Mouse (Mus musculus) limb, embryonic 14.5 days (tissue): Measurements from ENCODE around the gene Tmem51. TPM values are rescaled to one million over a fixed set of nuclear protein-coding genes. Genes with fewer than 3 reads are reported as not detected.
A peak's percentile ranks its signal among the peaks of the same experiment; 100 is the strongest.

Source experiments
- ATAC-seq: fragments of 200-750 bp; cut with Nextera tagmentation; 2 replicates; pipeline ENCODE4 v1.8.0; 2017; ENCODE audit warnings: low read depth, moderate number of reproducible peaks, moderate TSS enrichment; ENCODE audit not compliant: low FRiP score
- DNase-seq: peaks from one replicate; pipeline ENCODE4 v3.0.0-alpha.2; 2015; ENCODE audit warnings: low spot score
- H3K27ac ChIP-seq: fragments of 300-500 bp; sonication (generic); replicated peaks from 2 replicates; pipeline ENCODE4 v1.5.1; 2014; ENCODE audit warnings: low read depth, mild to moderate bottlenecking, low read length, moderate library complexity, mixed read lengths
- H3K27me3 ChIP-seq: fragments of 300-500 bp; sonication (generic); 2 replicates; pipeline ENCODE4 v1.6.1; 2014; ENCODE audit warnings: low read length, mixed read lengths; ENCODE audit not compliant: control insufficient read depth, insufficient read depth
- H3K36me3 ChIP-seq: fragments of 300-500 bp; sonication (generic); 2 replicates; pipeline ENCODE4 v1.6.1; 2014; ENCODE audit warnings: mild to moderate bottlenecking, low read length, moderate library complexity, mixed read lengths; ENCODE audit not compliant: control insufficient read depth, insufficient read depth
- H3K4me1 ChIP-seq: fragments of 300-500 bp; sonication (generic); 2 replicates; pipeline ENCODE4 v1.6.1; 2014; ENCODE audit warnings: antibody characterized with exemption, low read length, mixed read lengths; ENCODE audit not compliant: control insufficient read depth, insufficient read depth
- H3K4me2 ChIP-seq: fragments of 300-500 bp; sonication (generic); replicated peaks from 2 replicates; pipeline ENCODE4 v1.6.1; 2014; ENCODE audit warnings: low read depth, mild to moderate bottlenecking, low read length, moderate library complexity; ENCODE audit not compliant: severe bottlenecking
- H3K4me3 ChIP-seq: fragments of 300-500 bp; sonication (generic); replicated peaks from 2 replicates; pipeline ENCODE4 v1.5.1; 2014; ENCODE audit warnings: low read length
- H3K9ac ChIP-seq: fragments of 300-500 bp; sonication (generic); 2 replicates; pipeline ENCODE4 v1.6.1; 2014; ENCODE audit warnings: mild to moderate bottlenecking, low read depth, low read length, moderate library complexity; ENCODE audit not compliant: severe bottlenecking
- H3K9me3 ChIP-seq: fragments of 300-500 bp; sonication (generic); 2 replicates; pipeline ENCODE4 v1.6.1; 2016; ENCODE audit warnings: low read length; ENCODE audit not compliant: control insufficient read depth
- POLR2A ChIP-seq: fragments of 200-500 bp; IDR thresholded peaks from 2 replicates; pipeline ENCODE4 v1.8.0; 2012; ENCODE audit warnings: inconsistent platforms, mild to moderate bottlenecking, moderate library complexity, borderline replicate concordance; ENCODE audit not compliant: insufficient read depth, insufficient read length; ENCODE audit errors: extremely low read depth
- WGBS: fragments of 180-500 bp; shearing (Covaris S2); extraction: QIAGEN DNeasy Blood & Tissue Kit; methylation state at CpG from one replicate; pipeline ENCODE4 v1.1.7; 2014; 5-methylcytosine and 5-hydroxymethylcytosine counted together
- polyA plus RNA-seq, 2 experiments: library from polyadenylated mRNA; depleted of rRNA in 1 of 2; stranded (reverse) in 1 of 2; unstranded in 1 of 2; fragments of >200 nt; fragmentation: Nextera tagmentation in 1 of 2; extraction: Ambion mirVana in 1 of 2; gene quantifications; 2 replicates each; pipeline versions ENCODE4 v1.2.1 to v1.2.3; 2012 to 2014

Gene Tmem51
- polyA plus RNA-seq, 2 experiments: 12.0 to 19.2 TPM

DNA sequence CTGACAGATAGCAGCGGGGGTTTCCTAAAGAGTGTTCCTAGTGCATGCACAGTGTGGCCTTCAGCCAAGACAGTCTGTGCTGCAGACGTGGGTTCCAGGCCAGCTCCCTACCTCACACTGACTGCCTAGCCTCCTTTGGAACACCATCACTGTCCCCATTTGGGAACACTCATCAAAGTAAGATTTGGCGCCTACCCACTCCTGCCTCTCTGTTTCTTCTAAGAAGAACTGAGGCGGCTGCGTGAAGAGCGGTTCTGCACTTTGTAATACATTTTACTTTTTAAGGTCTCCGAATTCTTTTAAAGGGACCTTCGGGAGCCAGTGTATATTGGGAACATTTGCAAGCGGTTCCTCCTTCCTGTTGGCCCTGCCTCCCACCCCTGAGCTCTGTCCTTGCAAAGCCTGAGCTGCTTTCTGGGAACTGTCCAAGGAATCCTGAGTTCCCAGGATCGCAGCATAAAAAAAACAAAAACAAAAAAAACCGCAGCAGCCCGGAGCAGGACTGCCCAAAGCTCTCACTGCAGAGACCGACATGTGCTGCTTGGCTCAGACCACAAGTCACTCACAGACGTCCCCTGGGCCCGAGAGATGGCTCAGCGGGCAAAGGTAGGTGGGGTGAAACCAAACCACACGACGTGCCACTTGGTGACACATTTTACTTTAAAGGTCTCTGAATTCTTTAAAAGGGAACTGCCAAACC is 6.4 kb downstream of the Tmem51 start:
- DNase-seq (peak; percentile 71), ATAC-seq (peak; percentile 42)
- no peak overlapping the region; the same call in 1 of the 2 replicates for H3K9ac ChIP-seq
- no peaks in the 10 kb centered on the region for H3K36me3 ChIP-seq
- no peaks in the 10 kb centered on the region for H3K27me3 ChIP-seq
- H3K9me3 ChIP-seq: no peaks in the 10 kb centered on the region
- no peak for TF ChIP-seq POLR2A
- 22% methylated on average over 18 of the region's 18 CpGs for WGBS
- H3K27ac ChIP-seq: no peak overlapping the region; the same call in 1 of the 2 replicates
- H3K4me2 ChIP-seq: peak overlapping the region; percentile 26
- H3K4me3 ChIP-seq: no peak overlapping the region; the same call in 1 of the 2 replicates
- H3K4me1 ChIP-seq: peaks cover 34% of the 10 kb centered on the region

DNA sequence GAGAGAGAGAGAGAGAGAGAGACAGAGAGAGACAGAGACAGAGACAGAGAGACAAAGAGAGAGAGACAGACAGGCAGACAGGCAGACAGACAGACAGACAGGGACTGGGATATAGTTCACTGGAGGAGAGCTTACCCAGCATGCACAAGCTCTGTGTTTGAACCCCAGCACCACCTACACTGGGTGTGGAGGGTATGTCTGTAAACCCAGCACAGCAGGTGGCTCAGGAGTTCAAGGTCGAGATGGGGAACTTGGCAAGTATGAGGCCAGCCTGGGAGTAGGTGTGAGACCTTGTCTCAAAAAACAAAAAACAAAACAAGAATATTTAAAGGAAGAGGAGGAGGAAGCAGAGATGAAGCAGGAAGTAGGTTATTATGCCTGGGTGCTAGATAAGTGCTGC is 7.2 kb downstream of the Tmem51 start:
- Histone ChIP-seq H3K4me3 (no peak overlapping the region), H3K36me3 (no peaks in the 10 kb centered on the region), H3K4me2 (no peak overlapping the region), H3K27me3 (no peaks in the 10 kb centered on the region), H3K4me1 (peaks cover 42% of the 10 kb centered on the region), H3K9me3 (no peaks in the 10 kb centered on the region), H3K9ac (no peak overlapping the region), H3K27ac (no peak overlapping the region)
- ATAC-seq (no peak), DNase-seq (no peak)
- 28% methylated on average over 1 of the region's 1 CpGs for WGBS
- TF ChIP-seq POLR2A: no peak

DNA sequence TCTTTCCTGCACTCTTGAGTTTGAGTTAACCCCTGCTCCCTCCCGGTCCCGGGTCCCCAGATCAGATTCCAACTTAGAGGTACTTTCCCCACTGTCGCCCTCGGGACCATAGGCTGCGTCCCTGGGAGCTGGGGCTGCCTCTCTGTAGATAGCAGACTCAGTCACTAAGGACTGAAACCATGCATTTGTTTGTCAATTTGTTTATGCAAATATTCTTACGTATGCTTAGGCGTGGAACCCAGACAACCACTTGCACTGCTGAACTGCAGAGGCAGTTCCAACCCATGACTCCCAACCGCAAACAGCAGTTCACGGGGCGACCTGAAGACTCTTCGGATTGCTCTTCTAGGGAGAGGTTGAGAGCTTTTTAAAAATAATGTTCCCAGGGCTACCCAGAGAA is 8.2 kb downstream of the Tmem51 start:
- H3K36me3 ChIP-seq: no peaks in the 10 kb centered on the region
- no peak overlapping the region for H3K9ac ChIP-seq
- H3K9me3 ChIP-seq: no peaks in the 10 kb centered on the region
- H3K4me3 ChIP-seq: no peak overlapping the region
- H3K27ac ChIP-seq: no peak overlapping the region
- H3K27me3 ChIP-seq: no peaks in the 10 kb centered on the region
- H3K4me1 ChIP-seq: peaks cover 42% of the 10 kb centered on the region
- DNase-seq (no peak), ATAC-seq (no peak)
- WGBS: 85% methylated on average over 11 of the region's 11 CpGs
- no peak for TF ChIP-seq POLR2A
- no peak overlapping the region for H3K4me2 ChIP-seq

DNA sequence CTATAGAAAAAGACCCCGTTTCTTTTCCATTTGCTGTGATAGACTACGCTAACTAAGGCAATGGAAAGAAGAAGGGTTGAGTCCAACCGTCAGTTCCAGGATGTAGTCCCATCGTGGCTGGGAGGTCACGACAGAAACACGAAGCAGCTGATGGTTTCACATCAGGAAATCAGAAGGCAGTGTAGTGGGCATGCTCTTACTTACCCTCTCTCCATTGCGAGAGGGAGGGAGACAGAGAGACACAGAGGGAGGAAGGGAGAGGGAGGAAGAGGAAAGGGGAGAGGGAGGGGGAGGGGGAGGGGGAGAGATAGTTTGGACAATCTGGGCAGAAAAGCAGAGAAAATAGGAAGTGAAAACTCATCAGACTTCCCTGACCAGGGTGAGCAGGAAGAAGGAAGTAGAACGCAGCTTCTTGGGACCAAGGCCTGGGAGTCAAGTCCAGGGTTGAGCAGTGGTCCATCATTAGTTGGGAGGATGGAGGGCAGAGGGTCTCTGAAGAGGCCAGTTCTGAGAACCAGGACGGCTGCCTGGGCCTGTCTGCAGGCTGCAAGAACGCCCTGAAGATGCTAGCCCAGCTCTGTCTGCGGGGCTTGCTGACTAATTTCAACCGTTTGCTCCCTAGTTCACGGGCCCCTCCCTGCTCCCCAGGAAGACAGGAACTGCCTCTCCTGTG is 9.9 kb downstream of the Tmem51 start:
- H3K4me1 ChIP-seq: peaks cover 33% of the 10 kb centered on the region
- ATAC-seq: no peak
- TF ChIP-seq POLR2A: no peak
- H3K4me3 ChIP-seq: no peak overlapping the region
- no peak for DNase-seq
- H3K27ac ChIP-seq: no peak overlapping the region
- H3K36me3 ChIP-seq: no peaks in the 10 kb centered on the region
- no peaks in the 10 kb centered on the region for H3K27me3 ChIP-seq
- H3K9ac ChIP-seq: no peak overlapping the region
- no peaks in the 10 kb centered on the region for H3K9me3 ChIP-seq
- WGBS: 63% methylated on average over 13 of the region's 13 CpGs
- H3K4me2 ChIP-seq: no peak overlapping the region

DNA sequence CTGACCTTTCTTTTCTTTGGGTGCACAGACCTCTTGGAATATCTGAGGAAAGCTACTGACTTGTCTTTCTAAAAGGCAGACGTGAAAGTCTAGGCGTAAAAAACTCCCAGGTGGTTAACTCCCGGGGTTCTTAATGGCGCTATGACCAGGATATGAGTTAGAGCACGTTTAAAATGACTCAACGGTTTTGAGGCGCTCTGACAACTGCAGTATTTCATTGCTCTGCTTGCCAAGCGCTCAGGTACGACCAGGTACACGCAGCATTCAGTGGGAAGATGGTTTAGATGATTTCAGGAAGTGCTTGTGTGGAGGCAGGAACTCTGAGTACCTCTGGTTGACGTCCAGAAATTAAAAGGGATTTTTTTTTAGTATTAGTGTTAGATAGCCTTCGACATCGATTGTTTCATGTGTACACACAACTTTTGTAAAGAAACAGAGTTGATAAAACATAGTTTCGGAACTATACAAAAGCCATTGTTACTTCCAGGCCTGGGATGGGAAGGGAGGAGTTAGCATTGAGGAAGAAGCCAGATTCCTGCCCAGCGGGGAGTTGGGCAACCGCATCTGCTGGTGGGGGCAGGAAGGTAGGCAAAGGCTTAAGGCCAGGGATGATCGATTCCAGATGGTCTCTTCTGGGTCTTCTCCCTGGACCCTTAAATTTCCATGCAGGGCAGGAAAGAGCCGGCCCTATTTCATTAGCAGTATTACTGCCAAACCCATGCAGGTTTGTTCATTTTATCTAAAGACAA is 12.7 kb downstream of the Tmem51 start:
- no peak overlapping the region for H3K9ac ChIP-seq
- H3K4me2 ChIP-seq: 0 out of 2 replicates have a peak overlapping the region, but pooled peaks have one; percentile 24
- no peaks in the 10 kb centered on the region for H3K9me3 ChIP-seq
- H3K4me1 ChIP-seq: peaks cover 22% of the 10 kb centered on the region
- WGBS: 7% methylated on average over 18 of the region's 18 CpGs
- H3K36me3 ChIP-seq: no peaks in the 10 kb centered on the region
- no peak for TF ChIP-seq POLR2A
- H3K27ac ChIP-seq: no peak overlapping the region
- H3K4me3 ChIP-seq: no peak overlapping the region
- peak; percentile 44 for DNase-seq
- ATAC-seq: no peak
- H3K27me3 ChIP-seq: no peaks in the 10 kb centered on the region
